Mouse (Mus musculus) midbrain, embryonic 16.5 days (tissue): Measurements from ENCODE around the gene Slc8b1. TPM values are rescaled to one million over a fixed set of nuclear protein-coding genes. Genes with fewer than 3 reads are reported as not detected.
A peak's percentile ranks its signal among the peaks of the same experiment; 100 is the strongest.

Source experiments
- ATAC-seq: fragments of 200-750 bp; cut with Nextera tagmentation; 2 replicates; pipeline ENCODE4 v1.8.0; 2017; ENCODE audit warnings: moderate TSS enrichment
- H3K27ac ChIP-seq: fragments of 300-500 bp; sonication (generic); 2 replicates; pipeline ENCODE4 v1.5.1; 2014; ENCODE audit warnings: mild to moderate bottlenecking, low read length, mixed read lengths
- H3K27me3 ChIP-seq: fragments of 300-500 bp; sonication (generic); 2 replicates; pipeline ENCODE4 v1.6.1; 2014; ENCODE audit warnings: low read depth, low read length, mixed read lengths; ENCODE audit not compliant: control insufficient read depth, insufficient read depth
- H3K36me3 ChIP-seq: fragments of 300-500 bp; sonication (generic); 2 replicates; pipeline ENCODE4 v1.6.1; 2014; ENCODE audit warnings: mild to moderate bottlenecking, low read length, moderate library complexity, mixed read lengths; ENCODE audit not compliant: control insufficient read depth, insufficient read depth
- H3K4me1 ChIP-seq: fragments of 300-500 bp; sonication (generic); 2 replicates; pipeline ENCODE4 v1.6.1; 2014; ENCODE audit warnings: mild to moderate bottlenecking, low read length, mixed read lengths; ENCODE audit not compliant: control insufficient read depth, insufficient read depth
- H3K4me2 ChIP-seq: fragments of 300-500 bp; sonication (generic); 2 replicates; pipeline ENCODE4 v1.6.1; 2014; ENCODE audit warnings: mild to moderate bottlenecking, low read length, mixed read lengths
- H3K4me3 ChIP-seq: fragments of 300-500 bp; sonication (generic); 2 replicates; pipeline ENCODE4 v1.5.1; 2014; ENCODE audit warnings: low read depth, mild to moderate bottlenecking, low read length, moderate library complexity, mixed read lengths
- H3K9ac ChIP-seq: fragments of 300-500 bp; sonication (generic); 2 replicates; pipeline ENCODE4 v1.6.1; 2014; ENCODE audit warnings: low read depth, low read length, mixed read lengths
- H3K9me3 ChIP-seq: fragments of 300-500 bp; sonication (generic); replicated peaks from 2 replicates; pipeline ENCODE4 v1.6.1; 2014; ENCODE audit warnings: mild to moderate bottlenecking, low read length, mixed read lengths; ENCODE audit not compliant: control insufficient read depth, poor library complexity, severe bottlenecking
- WGBS: fragments of 180-500 bp; shearing (Covaris S2); extraction: QIAGEN DNeasy Blood & Tissue Kit; methylation state at CpG from one replicate; pipeline ENCODE4 v1.1.7; 2014; 5-methylcytosine and 5-hydroxymethylcytosine counted together
- polyA plus RNA-seq: library from polyadenylated mRNA; unstranded; fragments of >200 nt; fragmentation: Nextera tagmentation; extraction: Ambion mirVana; gene quantifications from 2 replicates; pipeline ENCODE4 v1.2.1, GENCODE M21; 2015

Slc8b1 gene
- polyA plus RNA-seq, 1 experiment from 2014 or later, result 2.0 TPM

DNA sequence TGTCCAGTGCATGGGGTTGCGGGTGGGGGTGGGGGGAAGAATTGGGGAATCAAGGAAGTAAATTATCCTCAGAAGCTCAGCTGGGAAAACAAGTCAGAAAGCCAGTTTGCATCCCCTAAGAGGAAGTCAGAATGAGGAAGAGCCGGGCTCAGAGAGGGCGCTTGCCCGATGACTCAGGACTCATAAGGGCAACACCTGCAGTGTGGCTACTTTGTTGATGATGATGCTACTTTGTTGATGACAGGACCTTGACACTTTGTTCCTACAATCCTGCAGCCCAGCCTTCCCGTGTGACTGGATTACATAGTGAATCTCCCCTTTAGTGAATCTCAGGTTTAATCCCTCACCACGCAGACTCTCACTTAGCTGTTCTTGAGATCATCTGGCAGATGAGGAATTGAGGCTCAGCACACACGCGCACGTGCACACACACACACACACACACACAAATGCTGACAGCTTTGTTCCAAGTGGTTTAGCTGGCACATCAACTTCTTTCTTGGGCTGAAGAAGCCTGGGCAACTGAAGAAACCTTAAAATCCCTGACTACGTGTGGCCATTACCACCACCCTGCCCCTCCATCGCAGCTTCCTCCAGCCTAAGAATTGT lies 59.4 kb downstream of the Slc8b1 start:
- H3K9ac ChIP-seq, result no peak overlapping the region
- H3K4me3 ChIP-seq, result no peak overlapping the region
- H3K9me3 ChIP-seq, result no peaks in the 10 kb centered on the region
- H3K4me2 ChIP-seq, result no peak overlapping the region
- H3K36me3 ChIP-seq, result no peaks in the 10 kb centered on the region
- H3K27ac ChIP-seq, result no peak overlapping the region
- no peaks in the 10 kb centered on the region for H3K27me3 ChIP-seq
- peaks cover 43% of the 10 kb centered on the region for H3K4me1 ChIP-seq
- no peak for ATAC-seq
- 74% methylated on average over 11 of the region's 11 CpGs for WGBS

DNA sequence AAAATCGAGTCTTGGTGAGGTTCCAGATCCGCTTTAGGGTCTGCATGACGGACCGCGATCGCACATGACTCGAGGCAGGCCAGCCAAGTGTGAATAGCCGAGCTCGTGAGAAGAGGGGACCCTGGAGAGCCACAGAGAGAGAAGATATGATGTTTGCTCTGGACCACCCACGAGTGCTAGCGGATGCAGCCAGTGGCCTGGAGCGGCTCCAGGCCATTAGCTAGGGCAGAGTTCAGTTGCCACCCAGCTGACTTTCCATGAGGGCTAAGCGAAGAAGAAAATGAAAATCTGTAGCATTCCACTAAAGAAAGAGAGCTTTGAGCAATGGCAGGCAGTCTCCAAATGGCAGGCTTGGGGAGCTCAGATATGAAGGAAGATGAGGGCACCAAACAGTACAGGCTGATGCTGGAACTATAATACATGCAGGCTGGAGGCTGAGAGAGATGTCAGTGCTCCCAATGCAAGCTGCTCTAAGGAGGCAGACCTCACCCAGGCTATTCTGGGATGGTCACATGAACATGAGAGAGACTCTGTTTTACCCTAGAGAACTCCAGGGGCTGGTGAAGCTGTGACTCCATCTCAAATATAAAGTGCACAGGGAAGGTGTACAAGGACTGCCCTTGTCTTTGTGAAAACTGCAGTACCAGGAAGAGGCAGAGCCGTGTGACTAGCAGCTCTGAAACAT lies 60.2 kb downstream of the Slc8b1 start:
- Histone ChIP-seq H3K27ac (0 out of 2 replicates have a peak overlapping the region, but pooled peaks have one; percentile 24), H3K36me3 (no peaks in the 10 kb centered on the region), H3K27me3 (no peaks in the 10 kb centered on the region), H3K4me3 (no peak overlapping the region), H3K4me2 (no peak overlapping the region), H3K9ac (no peak overlapping the region), H3K9me3 (no peaks in the 10 kb centered on the region), H3K4me1 (peaks cover 35% of the 10 kb centered on the region)
- ATAC-seq, result no peak
- WGBS, result 48% methylated on average over 14 of the region's 14 CpGs

DNA sequence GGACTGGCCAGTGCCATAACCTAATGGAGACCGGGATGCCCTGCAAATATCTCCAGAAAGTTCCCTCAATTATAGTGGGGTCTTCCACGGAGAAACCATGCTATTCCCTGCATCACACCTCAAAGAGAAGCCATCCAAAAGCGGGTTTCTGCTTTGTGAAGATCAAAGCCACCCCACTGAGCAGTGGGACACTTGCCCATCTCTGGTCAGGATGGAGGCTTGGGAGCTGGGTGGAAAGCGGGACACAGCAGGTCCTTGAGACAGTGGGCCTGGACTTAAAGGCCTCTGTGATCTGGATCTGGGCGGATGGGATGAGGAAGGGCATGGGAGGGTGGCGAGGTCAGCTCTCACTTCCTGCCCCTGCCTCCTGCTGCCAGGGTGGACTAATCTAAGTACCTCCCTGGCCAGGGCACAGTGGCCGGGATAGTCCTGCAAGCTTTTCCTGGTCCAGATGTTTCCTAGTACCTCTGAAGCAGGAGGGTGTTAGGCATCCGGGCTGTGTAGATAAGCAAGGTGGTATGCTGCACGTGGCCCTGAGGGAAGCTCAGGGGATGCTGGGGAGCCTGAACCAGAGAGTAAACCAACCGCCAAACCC lies 63.6 kb downstream of the Slc8b1 start:
- Histone ChIP-seq H3K4me2 (no peak overlapping the region), H3K27me3 (no peaks in the 10 kb centered on the region), H3K27ac (no peak overlapping the region), H3K9ac (no peak overlapping the region), H3K9me3 (no peaks in the 10 kb centered on the region), H3K4me3 (no peak overlapping the region), H3K4me1 (peaks cover 7% of the 10 kb centered on the region; the same call in 1 of the 2 replicates), H3K36me3 (no peaks in the 10 kb centered on the region)
- 70% methylated on average over 10 of the region's 10 CpGs for WGBS
- no peak for ATAC-seq

DNA sequence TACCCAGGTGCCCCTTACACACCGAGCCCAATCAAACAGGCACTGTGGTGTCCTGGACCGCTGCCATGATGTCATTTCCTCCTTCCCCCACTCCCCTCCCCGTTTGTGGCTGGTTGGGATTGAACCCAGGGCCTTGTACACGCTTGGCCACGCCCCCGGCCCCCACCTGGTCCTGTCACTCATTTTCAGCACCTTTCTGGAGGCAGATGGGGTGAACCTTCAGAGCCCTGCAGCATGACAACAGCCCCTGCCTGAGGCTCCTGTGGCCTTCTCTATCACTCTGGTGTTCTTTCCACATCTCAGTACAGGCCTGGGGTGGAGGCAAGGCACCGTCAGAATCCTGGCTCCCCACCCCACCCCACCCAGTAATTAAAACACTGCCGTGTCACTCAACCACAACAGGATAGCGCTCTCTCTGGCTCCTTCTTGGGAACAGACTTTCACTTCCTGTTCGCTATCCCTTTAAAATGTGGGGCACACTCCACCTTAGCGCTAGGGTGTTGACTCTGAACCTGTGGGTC lies 65.9 kb downstream of the Slc8b1 start:
- no peak overlapping the region for H3K27ac ChIP-seq
- no peak overlapping the region for H3K9ac ChIP-seq
- ATAC-seq, result no peak
- no peak overlapping the region for H3K4me3 ChIP-seq
- no peaks in the 10 kb centered on the region for H3K9me3 ChIP-seq
- H3K4me2 ChIP-seq, result no peak overlapping the region
- no peaks in the 10 kb centered on the region for H3K36me3 ChIP-seq
- WGBS, result 80% methylated on average over 11 of the region's 11 CpGs
- no peaks in the 10 kb centered on the region for H3K27me3 ChIP-seq
- H3K4me1 ChIP-seq, result no peaks in the 10 kb centered on the region; the same call in 1 of the 2 replicates

DNA sequence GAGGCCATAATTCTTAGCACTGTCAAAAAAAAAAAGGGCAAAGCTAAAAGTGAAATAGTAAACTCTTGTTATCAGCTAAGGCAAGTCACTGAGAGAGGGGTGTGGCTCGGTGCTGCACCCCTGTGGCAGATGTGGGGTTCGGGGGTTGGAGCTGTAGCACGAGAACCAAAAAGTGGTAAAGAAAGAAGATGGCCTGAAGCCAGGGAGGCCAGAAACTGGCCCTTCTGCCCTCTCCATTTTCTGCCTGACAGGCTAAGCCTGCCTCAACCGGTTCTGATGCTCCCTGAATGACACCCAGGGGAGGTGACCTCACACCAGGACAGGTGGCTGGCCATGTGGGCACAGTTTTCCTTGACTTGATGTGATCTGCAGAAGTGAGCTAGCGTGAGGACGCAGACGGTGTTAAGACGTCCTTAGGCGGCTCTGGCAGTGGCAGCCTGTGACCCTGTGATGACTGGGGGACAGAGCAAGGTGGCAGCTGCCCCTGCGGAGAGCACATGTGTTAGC lies 67.0 kb downstream of the Slc8b1 start:
- no peaks in the 10 kb centered on the region for H3K36me3 ChIP-seq
- no peaks in the 10 kb centered on the region for H3K9me3 ChIP-seq
- WGBS, result 59% methylated on average over 10 of the region's 10 CpGs
- no peak overlapping the region for H3K9ac ChIP-seq
- no peak overlapping the region for H3K4me3 ChIP-seq
- no peaks in the 10 kb centered on the region for H3K27me3 ChIP-seq
- H3K27ac ChIP-seq, result no peak overlapping the region
- no peak overlapping the region for H3K4me2 ChIP-seq
- H3K4me1 ChIP-seq, result no peaks in the 10 kb centered on the region; the same call in 1 of the 2 replicates
- ATAC-seq, result no peak

DNA sequence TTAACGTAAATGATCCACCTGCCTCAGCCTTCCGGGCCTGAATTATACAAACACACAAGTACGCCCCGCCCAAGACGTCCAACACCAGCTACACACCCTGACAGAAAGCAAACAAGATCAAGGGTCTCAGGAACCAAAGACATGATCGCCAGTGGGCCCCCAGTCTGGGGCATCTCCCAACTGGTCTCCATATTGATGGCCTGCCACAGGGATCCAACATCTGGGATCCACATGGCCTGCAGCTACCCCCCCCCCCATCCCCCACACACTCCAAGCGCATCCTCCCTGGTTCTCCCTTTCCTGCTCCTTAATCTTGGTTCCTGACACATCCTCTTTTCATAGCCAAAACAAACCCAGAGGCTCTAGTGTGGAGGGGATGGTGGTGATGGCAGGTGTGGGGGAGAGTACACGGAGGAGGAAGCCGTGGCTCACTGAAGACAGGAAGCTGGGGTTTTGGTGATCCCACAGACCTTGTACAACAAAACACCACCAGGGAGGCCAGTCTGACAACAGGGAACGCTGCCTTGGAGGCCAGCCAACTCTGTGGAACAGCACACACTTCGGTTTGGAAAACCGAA lies 67.6 kb downstream of the Slc8b1 start:
- H3K36me3 ChIP-seq, result 0 out of 2 replicates have a peak, but pooled peaks cover 3% of the 10 kb centered on the region
- no peaks in the 10 kb centered on the region for H3K27me3 ChIP-seq
- no peak overlapping the region for H3K27ac ChIP-seq
- H3K9me3 ChIP-seq, result no peaks in the 10 kb centered on the region
- no peaks in the 10 kb centered on the region; the same call in 1 of the 2 replicates for H3K4me1 ChIP-seq
- H3K4me3 ChIP-seq, result no peak overlapping the region
- ATAC-seq, result no peak
- no peak overlapping the region for H3K4me2 ChIP-seq
- WGBS, result 69% methylated on average over 12 of the region's 12 CpGs
- no peak overlapping the region for H3K9ac ChIP-seq

DNA sequence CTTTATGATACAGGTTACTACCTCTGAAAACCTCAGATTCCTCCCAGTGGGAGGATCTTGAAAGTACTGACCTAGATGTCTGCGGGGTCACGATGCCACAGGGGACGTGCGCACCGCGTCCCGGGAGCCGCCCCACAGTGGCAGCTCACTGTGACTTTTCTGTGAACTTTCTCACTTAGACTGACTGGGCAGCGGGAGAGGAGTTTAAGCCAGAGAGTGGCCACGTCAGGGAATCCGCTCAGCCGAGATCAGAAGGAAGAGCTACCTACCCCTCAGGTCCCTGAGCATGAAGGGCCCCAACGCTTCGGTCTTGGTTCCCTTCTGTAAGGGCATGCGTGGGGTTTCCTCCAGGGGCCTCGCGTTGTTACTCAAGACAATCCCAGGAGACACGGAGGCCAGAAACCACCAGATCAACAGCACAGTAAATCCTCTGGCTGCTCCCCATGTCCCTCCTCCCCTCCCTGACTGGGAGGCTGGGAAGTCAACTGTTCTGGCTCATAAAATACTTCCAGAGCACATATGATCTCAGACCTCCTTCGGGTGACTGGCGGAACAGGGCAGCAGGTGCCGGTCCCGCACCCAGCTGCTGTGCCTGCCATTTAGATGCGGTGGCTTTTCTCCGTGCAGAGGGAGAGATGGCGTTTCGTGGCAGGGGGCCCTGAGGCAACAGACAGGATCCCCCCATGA lies 68.4 kb downstream of the Slc8b1 start:
- Histone ChIP-seq H3K27me3 (no peaks in the 10 kb centered on the region), H3K36me3 (peaks cover 3% of the 10 kb centered on the region; the same call in 1 of the 2 replicates), H3K27ac (no peak overlapping the region), H3K9me3 (no peaks in the 10 kb centered on the region), H3K4me2 (no peak overlapping the region), H3K4me1 (no peaks in the 10 kb centered on the region; the same call in 1 of the 2 replicates), H3K4me3 (no peak overlapping the region), H3K9ac (peak overlapping the region; percentile 3; the same call in 1 of the 2 replicates)
- WGBS, result 56% methylated on average over 26 of the region's 26 CpGs
- no peak for ATAC-seq

DNA sequence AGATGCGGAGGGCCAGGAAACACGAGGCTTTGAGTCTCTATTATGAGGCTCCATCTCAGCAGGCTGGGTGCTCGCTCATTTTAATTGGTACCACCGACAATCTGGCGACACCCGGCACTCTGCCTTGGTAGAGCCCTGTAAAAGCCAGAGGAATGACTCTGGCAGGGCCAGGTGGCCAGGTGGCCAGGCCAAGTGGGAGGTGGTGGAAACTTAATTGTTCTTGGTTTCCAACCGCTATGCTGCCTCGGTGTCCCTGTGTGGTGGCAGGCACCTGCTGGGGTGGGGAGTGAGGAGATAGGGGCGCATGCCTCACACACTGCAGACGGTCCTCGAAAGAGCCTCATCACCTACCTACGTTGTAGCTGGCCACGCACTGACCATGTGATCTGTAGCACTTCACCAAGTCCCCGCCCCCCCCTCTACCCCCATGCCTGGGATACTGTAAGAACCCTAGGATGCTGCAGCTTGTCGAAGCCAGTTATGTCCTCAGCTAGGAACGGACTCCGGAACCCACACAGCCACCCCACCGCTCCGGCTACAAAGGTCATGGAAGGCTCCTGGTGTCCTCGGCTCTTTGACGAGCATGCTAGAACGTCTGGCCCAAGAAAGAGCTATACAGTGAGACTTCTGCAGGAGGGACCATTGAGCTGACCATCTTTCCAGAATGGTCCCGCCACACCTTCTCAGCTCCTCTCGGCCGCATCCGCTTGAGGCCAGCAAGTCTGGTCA lies 69.1 kb downstream of the Slc8b1 start:
- no peak overlapping the region for H3K4me2 ChIP-seq
- no peaks in the 10 kb centered on the region for H3K9me3 ChIP-seq
- 79% methylated on average over 26 of the region's 26 CpGs for WGBS
- no peaks in the 10 kb centered on the region for H3K27me3 ChIP-seq
- no peak for ATAC-seq
- H3K9ac ChIP-seq, result peak overlapping the region; percentile 3; the same call in 1 of the 2 replicates
- H3K27ac ChIP-seq, result no peak overlapping the region
- no peaks in the 10 kb centered on the region; the same call in 1 of the 2 replicates for H3K4me1 ChIP-seq
- no peak overlapping the region for H3K4me3 ChIP-seq
- H3K36me3 ChIP-seq, result peaks cover 3% of the 10 kb centered on the region; the same call in 1 of the 2 replicates
